Comparison of ENCODE assay signal across 19 mouse cellular contexts in genomic region chr4:76566006-76566405, GRCm38 (mm10).
DNase-seq lines count a peak whose midpoint lies in the region; ATAC-seq and TF ChIP-seq lines count a peak whose summit lies in the region.
"Had no signal": no experiment of that assay in that cellular context is flagged by ENCODE, and none has a peak within 500 bp of the region (broad histone marks: within the 10 kb centered on the region; RNA-seq: fewer than 3 reads in every experiment).

No protein-coding gene starts in this region.

- no peaks in the 10 kb centered on the region for H3K4me1 ChIP-seq in lung, embryonic 16.5 days (replicated peaks; ENCODE audit: control insufficient read depth, insufficient read depth, low read length)
- H3K4me1 ChIP-seq in lung, postnatal 0 days (ENCODE audit: insufficient read depth, low read depth, low read length) = no peaks in the 10 kb centered on the region
- H3K4me1 ChIP-seq: embryonic facial prominence, embryonic 10.5 days; embryonic facial prominence, embryonic 12.5 days; forebrain, embryonic 13.5 days; forebrain, embryonic 15.5 days had no signal

- intact Hi-C loops in left cerebral cortex, postnatal 10 days (cut with DNase I) = no loop called here

- ATAC-seq in lung, embryonic 16.5 days (ENCODE audit: low read depth) = peak; percentile 52; the same call in 1 of the 2 replicates
- ATAC-seq in lung, postnatal 0 days = no peak
- ATAC-seq: forebrain, embryonic 13.5 days; forebrain, embryonic 15.5 days had no signal

- no peak for TF ChIP-seq EP300 in lung, postnatal 0 days (IDR thresholded peaks at IDR 0.05)

- H3K36me3 ChIP-seq in lung, embryonic 16.5 days (ENCODE audit: control insufficient read depth, insufficient read depth, low read length) = no peaks in the 10 kb centered on the region
- no peaks in the 10 kb centered on the region for H3K36me3 ChIP-seq in lung, postnatal 0 days (ENCODE audit: insufficient read depth, low read length)
- H3K36me3 ChIP-seq: embryonic facial prominence, embryonic 10.5 days; embryonic facial prominence, embryonic 12.5 days; forebrain, embryonic 15.5 days had no signal

- TF ChIP-seq CTCF in lung, postnatal 0 days (IDR thresholded peaks at IDR 0.05) = no peak

- H3K9me3 ChIP-seq in lung, embryonic 16.5 days (ENCODE audit: control insufficient read depth, low read length) = no peaks in the 10 kb centered on the region
- H3K9me3 ChIP-seq in lung, postnatal 0 days (ENCODE audit: low read length) = no peaks in the 10 kb centered on the region
- H3K9me3 ChIP-seq: embryonic facial prominence, embryonic 10.5 days; embryonic facial prominence, embryonic 12.5 days; forebrain, embryonic 13.5 days; forebrain, embryonic 15.5 days had no signal

- DNase-seq in lung, postnatal 0 days (ENCODE audit: low spot score) = no peak
- peak; percentile 2 for DNase-seq in lung, postnatal 14 days
- peak; percentile 8 for DNase-seq in lung, postnatal 36 days
- DNase-seq in cerebellum, postnatal 14 days = no peak
- no peak for DNase-seq in frontal cortex, postnatal 25 days (ENCODE audit: low spot score in 2 of 2)
- DNase-seq in left cerebral cortex, postnatal 10 days (ENCODE audit: extremely low spot score in 1 of 2, low spot score in 2 of 2) = no peak
- DNase-seq: adrenal gland, adult 2 months; adrenal gland, postnatal 10 days; adrenal gland, postnatal 25 days; cerebellum, adult 11 months; cerebellum, adult 18-20 months; cerebellum, adult 8-10 months; cerebellum, adult 9-11 months; cerebellum, postnatal 25 days had no signal

- no peak overlapping the region for H3K4me3 ChIP-seq in lung, embryonic 16.5 days (ENCODE audit: low read length)
- no peak overlapping the region for H3K4me3 ChIP-seq in lung, postnatal 0 days (ENCODE audit: low read depth, low read length)
- H3K4me3 ChIP-seq: embryonic facial prominence, embryonic 10.5 days; embryonic facial prominence, embryonic 12.5 days; forebrain, embryonic 13.5 days; forebrain, embryonic 15.5 days had no signal

- H3K4me2 ChIP-seq in lung, embryonic 16.5 days (ENCODE audit: low read depth, low read length) = no peak overlapping the region
- H3K4me2 ChIP-seq in lung, postnatal 0 days (replicated peaks; ENCODE audit: low read depth, low read length) = no peak overlapping the region
- H3K4me2 ChIP-seq: embryonic facial prominence, embryonic 12.5 days; forebrain, embryonic 13.5 days; forebrain, embryonic 15.5 days had no signal

- no peaks in the 10 kb centered on the region for H3K27me3 ChIP-seq in lung, embryonic 16.5 days (ENCODE audit: control insufficient read depth, insufficient read depth, low read depth, low read length)
- H3K27me3 ChIP-seq in lung, postnatal 0 days (replicated peaks; ENCODE audit: insufficient read depth, low read length) = no peaks in the 10 kb centered on the region
- H3K27me3 ChIP-seq: embryonic facial prominence, embryonic 12.5 days; forebrain, embryonic 13.5 days; forebrain, embryonic 15.5 days had no signal

- H3K9ac ChIP-seq in lung, embryonic 16.5 days (ENCODE audit: low read length) = no peak overlapping the region
- no peak overlapping the region for H3K9ac ChIP-seq in lung, postnatal 0 days (replicated peaks; ENCODE audit: low read depth)
- H3K9ac ChIP-seq: embryonic facial prominence, embryonic 12.5 days; forebrain, embryonic 13.5 days; forebrain, embryonic 15.5 days had no signal

- H3K27ac ChIP-seq in lung, embryonic 16.5 days (ENCODE audit: low read length) = no peak overlapping the region
- no peak overlapping the region for H3K27ac ChIP-seq in lung, postnatal 0 days (ENCODE audit: low read length)
- H3K27ac ChIP-seq: embryonic facial prominence, embryonic 10.5 days; embryonic facial prominence, embryonic 12.5 days; forebrain, embryonic 13.5 days; forebrain, embryonic 15.5 days had no signal

Comparison
In these comparisons a context has a peak if more than half of its experiments do, and no peak if none do; other contexts are left out.
1. DNase-seq: peak in lung, postnatal 14 days (single experiment) and lung, postnatal 36 days (single experiment); none in lung, postnatal 0 days (single experiment), cerebellum, postnatal 14 days (0 of 2), frontal cortex, postnatal 25 days (0 of 2) and left cerebral cortex, postnatal 10 days (0 of 2).